Mouse (Mus musculus) embryonic facial prominence, embryonic 15.5 days (tissue): ENCODE results near the gene Cenpc1. TPM values are rescaled to one million over a fixed set of nuclear protein-coding genes. Genes with fewer than 3 reads are reported as not detected.
A peak's percentile ranks its signal among the peaks of the same experiment; 100 is the strongest.

Source experiments
- ATAC-seq: fragments of 200-750 bp; cut with Nextera tagmentation; 2 replicates; pipeline ENCODE4 v1.8.0; 2017; ENCODE audit warnings: low read depth, moderate TSS enrichment; ENCODE audit not compliant: insufficient number of reproducible peaks, low FRiP score, low TSS enrichment
- H3K27ac ChIP-seq: fragments of 300-500 bp; sonication (generic); replicated peaks from 2 replicates; pipeline ENCODE4 v1.5.1; 2015; ENCODE audit warnings: mild to moderate bottlenecking, inconsistent platforms
- H3K27me3 ChIP-seq: fragments of 300-500 bp; sonication (generic); 2 replicates; pipeline ENCODE4 v1.6.1; 2015; ENCODE audit warnings: inconsistent platforms
- H3K36me3 ChIP-seq: fragments of 300-500 bp; sonication (generic); 2 replicates; pipeline ENCODE4 v1.6.1; 2015; ENCODE audit warnings: mild to moderate bottlenecking, inconsistent platforms
- H3K4me1 ChIP-seq: fragments of 300-500 bp; sonication (generic); 2 replicates; pipeline ENCODE4 v1.6.1; 2015; ENCODE audit warnings: inconsistent platforms
- H3K4me2 ChIP-seq: fragments of 300-500 bp; sonication (generic); replicated peaks from 2 replicates; pipeline ENCODE4 v1.6.1; 2015; ENCODE audit warnings: mild to moderate bottlenecking, inconsistent platforms
- H3K4me3 ChIP-seq: fragments of 300-500 bp; sonication (generic); replicated peaks from 2 replicates; pipeline ENCODE4 v1.5.1; 2015; ENCODE audit warnings: mild to moderate bottlenecking, inconsistent platforms
- H3K9ac ChIP-seq: fragments of 300-500 bp; sonication (generic); 2 replicates; pipeline ENCODE4 v1.6.1; 2015; ENCODE audit warnings: inconsistent platforms
- H3K9me3 ChIP-seq: fragments of 300-500 bp; sonication (generic); replicated peaks from 2 replicates; pipeline ENCODE4 v1.6.1; 2016; ENCODE audit warnings: inconsistent platforms
- WGBS: fragments of 180-500 bp; shearing (Covaris S2); methylation state at CpG from one replicate; pipeline ENCODE4 v1.1.7; 2015; 5-methylcytosine and 5-hydroxymethylcytosine counted together
- polyA plus RNA-seq: library from polyadenylated mRNA; unstranded; fragments of >200 nt; fragmentation: Nextera tagmentation; extraction: Ambion mirVana; gene quantifications from 2 replicates; pipeline ENCODE4 v1.2.1, GENCODE M21; 2015

The Cenpc1 gene
- polyA plus RNA-seq, 1 experiment from 2014 or later = 26.5 TPM

DNA sequence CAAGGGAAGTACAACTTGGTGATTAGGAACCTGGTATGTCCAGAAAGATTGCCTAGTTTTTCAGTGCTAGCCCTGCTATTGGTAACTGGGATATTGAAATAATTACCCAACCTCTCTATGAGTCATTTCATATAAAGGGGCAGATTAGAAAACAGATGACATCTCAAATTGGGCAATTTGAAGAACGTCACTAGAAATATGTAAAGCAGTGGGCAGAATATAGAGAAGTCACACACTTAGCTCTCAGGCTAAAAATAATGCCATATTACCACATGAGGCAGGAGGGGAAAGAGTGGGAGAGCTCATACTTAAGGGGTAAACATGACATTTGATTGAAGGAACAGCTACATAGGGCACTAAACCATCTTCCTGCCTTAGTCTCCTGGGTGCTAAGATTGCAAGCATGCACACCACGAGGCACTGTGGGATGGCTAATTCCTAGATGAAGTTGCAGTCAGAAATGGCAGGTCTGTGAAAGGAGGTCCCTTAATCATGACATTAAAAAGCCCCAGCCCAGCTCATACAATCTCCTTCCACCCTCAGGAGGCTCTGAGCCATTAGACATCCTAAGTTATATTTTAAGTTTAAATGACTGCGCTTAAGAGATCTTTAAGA lies 13.4 kb upstream of the Cenpc1 start:
- Histone ChIP-seq H3K36me3 (no peaks in the 10 kb centered on the region), H3K4me3 (no peak overlapping the region), H3K9me3 (no peaks in the 10 kb centered on the region), H3K27ac (no peak overlapping the region), H3K4me2 (no peak overlapping the region), H3K27me3 (no peaks in the 10 kb centered on the region), H3K9ac (no peak overlapping the region), H3K4me1 (no peaks in the 10 kb centered on the region)
- no peak for ATAC-seq
- WGBS = 64% methylated on average over 3 of the region's 3 CpGs

DNA sequence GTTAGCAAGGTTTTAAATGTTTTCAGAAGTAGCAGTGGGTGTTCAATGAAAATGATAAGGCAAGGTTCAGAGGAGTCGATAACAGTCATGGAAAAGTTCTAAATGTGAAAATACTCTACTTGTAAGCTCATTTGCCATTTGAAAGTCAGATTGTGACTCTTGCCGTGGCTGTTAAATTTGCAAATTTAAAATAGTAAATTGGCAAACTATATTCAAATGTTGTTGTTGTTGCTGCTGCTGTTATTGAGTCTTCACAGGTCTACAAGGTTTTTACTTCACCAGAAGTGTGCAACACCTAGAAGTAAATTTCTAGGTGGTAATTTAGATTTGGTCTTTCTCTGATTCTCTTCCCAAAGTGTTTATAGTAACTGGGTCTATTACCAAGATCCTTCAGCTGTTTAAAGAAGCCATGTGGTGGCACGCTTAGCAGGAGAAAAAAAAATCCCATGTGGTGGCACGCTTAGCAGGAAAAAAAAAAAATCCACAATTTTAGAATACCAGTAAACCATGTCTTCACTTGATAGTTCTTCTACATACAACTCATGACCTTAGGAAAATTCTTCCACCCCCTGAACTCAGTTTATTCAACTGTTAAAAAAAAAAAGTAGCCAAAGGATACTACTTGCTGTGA lies 7.5 kb upstream of the Cenpc1 start:
- 77% methylated on average over 4 of the region's 4 CpGs for WGBS
- no peaks in the 10 kb centered on the region for H3K27me3 ChIP-seq
- no peaks in the 10 kb centered on the region for H3K9me3 ChIP-seq
- H3K4me3 ChIP-seq = no peak overlapping the region
- no peaks in the 10 kb centered on the region for H3K36me3 ChIP-seq
- no peak for ATAC-seq
- no peak overlapping the region for H3K9ac ChIP-seq
- no peak overlapping the region for H3K27ac ChIP-seq
- H3K4me2 ChIP-seq = no peak overlapping the region
- no peaks in the 10 kb centered on the region for H3K4me1 ChIP-seq

- Histone ChIP-seq H3K4me3 (no peak within 1 kb of the TSS), H3K36me3 (no peaks in the 10 kb centered on the region), H3K9ac (no peak within 1 kb of the TSS), H3K27me3 (no peaks in the 10 kb centered on the region), H3K27ac (no peak within 1 kb of the TSS), H3K4me1 (peaks cover 9% of the 10 kb centered on the region; the same call in 1 of the 2 replicates), H3K9me3 (no peaks in the 10 kb centered on the region), H3K4me2 (no peak within 1 kb of the TSS)
- 68% methylated on average over 7 of the region's 7 CpGs for WGBS
- no peak for ATAC-seq
Observed at GRCm38 (mm10) chr5:86071538-86071937, 6.2 kb upstream of the Cenpc1 start, which contains the start of gene Stap1. TSS of gene Stap1 (plus strand) at chr5:86071746.

GRCm38 (mm10) chr5:86069121-86069520 lies 3.7 kb upstream of the Cenpc1 start:
- WGBS = 51% methylated on average over 6 of the region's 6 CpGs
- ATAC-seq = no peak

GRCm38 (mm10) chr5:86068451-86068850 lies 3.1 kb upstream of the Cenpc1 start:
- no peaks in the 10 kb centered on the region for H3K27me3 ChIP-seq
- 77% methylated on average over 3 of the region's 3 CpGs for WGBS
- no peaks in the 10 kb centered on the region for H3K36me3 ChIP-seq
- H3K9me3 ChIP-seq = no peaks in the 10 kb centered on the region
- H3K4me3 ChIP-seq = no peak overlapping the region
- no peak overlapping the region for H3K27ac ChIP-seq
- peaks cover 16% of the 10 kb centered on the region for H3K4me1 ChIP-seq
- no peak overlapping the region for H3K9ac ChIP-seq
- no peak overlapping the region for H3K4me2 ChIP-seq
- no peak for ATAC-seq

More at GRCm38 (mm10) chr5:86069121-86069520, 3.7 kb upstream of the Cenpc1 start:
- Histone ChIP-seq H3K27me3 (no peaks in the 10 kb centered on the region), H3K36me3 (no peaks in the 10 kb centered on the region), H3K4me2 (no peak overlapping the region), H3K27ac (no peak overlapping the region), H3K9me3 (no peaks in the 10 kb centered on the region), H3K4me3 (no peak overlapping the region), H3K9ac (no peak overlapping the region), H3K4me1 (peaks cover 15% of the 10 kb centered on the region; the same call in 1 of the 2 replicates)

DNA sequence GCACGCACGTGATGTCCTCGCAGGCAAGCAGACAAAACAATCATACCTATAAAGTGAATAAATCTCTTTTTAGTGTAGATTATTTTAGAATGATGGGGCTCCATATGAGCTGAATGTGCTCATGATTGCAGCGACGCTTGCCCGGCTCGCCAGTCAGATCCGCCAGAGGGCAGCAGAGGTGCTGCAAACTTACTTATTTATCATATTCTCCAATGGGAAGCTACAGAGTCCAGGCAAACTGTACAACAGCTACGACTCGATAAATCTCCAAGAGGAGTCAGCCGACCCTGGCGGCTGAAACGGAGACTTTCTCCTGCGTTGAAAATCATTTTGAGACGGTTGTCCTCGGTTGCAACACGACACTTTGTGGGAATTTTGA lies 1.2 kb upstream of the Cenpc1 start:
- Histone ChIP-seq H3K27ac (peak overlapping the region; percentile 85), H3K27me3 (no peaks in the 10 kb centered on the region), H3K9ac (peak overlapping the region; percentile 18; the same call in 1 of the 2 replicates), H3K4me3 (peak overlapping the region; percentile 69), H3K4me1 (peaks cover 19% of the 10 kb centered on the region), H3K9me3 (no peaks in the 10 kb centered on the region), H3K36me3 (no peaks in the 10 kb centered on the region), H3K4me2 (peak overlapping the region; percentile 80)
- WGBS = under 1% methylated on average over 17 of the region's 17 CpGs
- peak; percentile 36 for ATAC-seq

DNA sequence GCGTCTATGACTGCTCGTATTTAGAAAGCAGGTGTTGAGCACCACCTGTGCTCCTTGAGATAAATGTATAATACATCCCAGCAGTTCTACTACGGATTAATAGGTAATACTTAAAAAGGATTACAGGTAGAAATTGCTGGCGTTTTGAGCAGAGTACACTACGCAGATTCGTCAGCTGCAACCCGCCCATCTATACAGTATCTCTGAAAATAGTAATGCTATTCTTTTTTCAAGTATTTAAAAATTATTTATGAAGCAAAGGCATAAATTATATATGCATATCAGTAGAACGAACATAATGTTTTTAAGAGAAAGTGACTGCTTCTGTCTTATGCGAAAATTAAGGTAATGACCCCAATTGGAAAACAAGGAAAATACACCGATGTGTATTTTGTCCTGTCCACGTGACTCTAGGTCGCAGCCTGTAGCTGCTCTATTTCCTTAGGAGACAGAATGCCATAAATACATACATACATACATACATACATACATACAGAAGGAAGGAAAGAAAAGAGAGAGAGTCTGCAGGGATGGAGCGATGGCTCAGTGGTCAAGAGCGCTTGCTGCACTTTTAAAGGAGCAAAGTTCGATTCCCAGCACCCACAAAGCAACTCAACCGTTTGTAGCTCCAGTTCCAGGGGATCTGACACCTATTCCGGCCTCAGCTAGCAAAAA lies 630 bp upstream of the Cenpc1 start:
- Histone ChIP-seq H3K9ac (no peak overlapping the region; the same call in 1 of the 2 replicates), H3K4me3 (peak overlapping the region; percentile 69), H3K4me2 (peak overlapping the region; percentile 80), H3K36me3 (no peaks in the 10 kb centered on the region), H3K27ac (peak overlapping the region; percentile 85), H3K4me1 (peaks cover 19% of the 10 kb centered on the region), H3K27me3 (no peaks in the 10 kb centered on the region), H3K9me3 (no peaks in the 10 kb centered on the region)
- ATAC-seq = peak; percentile 46
- under 1% methylated on average over 17 of the region's 17 CpGs for WGBS

DNA sequence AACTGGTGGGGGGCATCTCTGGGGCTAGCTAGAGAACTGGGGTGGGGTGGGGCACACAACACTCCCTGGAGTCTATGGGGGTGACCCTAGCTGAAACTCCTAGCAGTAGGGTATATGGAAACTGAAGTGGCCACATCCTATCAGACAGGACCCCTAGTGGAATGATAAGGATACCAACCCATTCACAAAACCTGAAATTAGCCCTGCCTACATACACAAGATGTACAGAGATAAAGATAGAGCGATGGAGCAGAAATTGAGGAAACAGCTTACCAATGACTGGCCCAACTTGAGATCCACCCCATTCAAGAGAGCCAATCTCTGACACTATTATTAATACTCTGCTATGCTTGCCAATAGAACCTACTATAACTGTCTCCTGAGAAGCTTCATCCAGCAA lies 1.9 kb downstream of the Cenpc1 start:
- no peaks in the 10 kb centered on the region for H3K36me3 ChIP-seq
- no peak for ATAC-seq
- H3K9ac ChIP-seq = no peak overlapping the region
- WGBS = 80% methylated on average over 1 of the region's 1 CpGs
- H3K9me3 ChIP-seq = no peaks in the 10 kb centered on the region
- H3K27me3 ChIP-seq = no peaks in the 10 kb centered on the region
- peaks cover 19% of the 10 kb centered on the region for H3K4me1 ChIP-seq
- peak overlapping the region; percentile 80 for H3K4me2 ChIP-seq
- no peak overlapping the region for H3K27ac ChIP-seq
- H3K4me3 ChIP-seq = 0 out of 2 replicates have a peak overlapping the region, but pooled peaks have one; percentile 69

GRCm38 (mm10) chr5:86029820-86030219 lies 35.6 kb downstream of the Cenpc1 start:
- Histone ChIP-seq H3K4me2 (no peak overlapping the region), H3K9me3 (no peaks in the 10 kb centered on the region), H3K27ac (no peak overlapping the region), H3K36me3 (peaks cover 31% of the 10 kb centered on the region; the same call in 1 of the 2 replicates), H3K4me3 (no peak overlapping the region), H3K27me3 (no peaks in the 10 kb centered on the region), H3K9ac (no peak overlapping the region), H3K4me1 (no peaks in the 10 kb centered on the region)
- ATAC-seq = no peak
- 79% methylated on average over 2 of the region's 2 CpGs for WGBS

DNA sequence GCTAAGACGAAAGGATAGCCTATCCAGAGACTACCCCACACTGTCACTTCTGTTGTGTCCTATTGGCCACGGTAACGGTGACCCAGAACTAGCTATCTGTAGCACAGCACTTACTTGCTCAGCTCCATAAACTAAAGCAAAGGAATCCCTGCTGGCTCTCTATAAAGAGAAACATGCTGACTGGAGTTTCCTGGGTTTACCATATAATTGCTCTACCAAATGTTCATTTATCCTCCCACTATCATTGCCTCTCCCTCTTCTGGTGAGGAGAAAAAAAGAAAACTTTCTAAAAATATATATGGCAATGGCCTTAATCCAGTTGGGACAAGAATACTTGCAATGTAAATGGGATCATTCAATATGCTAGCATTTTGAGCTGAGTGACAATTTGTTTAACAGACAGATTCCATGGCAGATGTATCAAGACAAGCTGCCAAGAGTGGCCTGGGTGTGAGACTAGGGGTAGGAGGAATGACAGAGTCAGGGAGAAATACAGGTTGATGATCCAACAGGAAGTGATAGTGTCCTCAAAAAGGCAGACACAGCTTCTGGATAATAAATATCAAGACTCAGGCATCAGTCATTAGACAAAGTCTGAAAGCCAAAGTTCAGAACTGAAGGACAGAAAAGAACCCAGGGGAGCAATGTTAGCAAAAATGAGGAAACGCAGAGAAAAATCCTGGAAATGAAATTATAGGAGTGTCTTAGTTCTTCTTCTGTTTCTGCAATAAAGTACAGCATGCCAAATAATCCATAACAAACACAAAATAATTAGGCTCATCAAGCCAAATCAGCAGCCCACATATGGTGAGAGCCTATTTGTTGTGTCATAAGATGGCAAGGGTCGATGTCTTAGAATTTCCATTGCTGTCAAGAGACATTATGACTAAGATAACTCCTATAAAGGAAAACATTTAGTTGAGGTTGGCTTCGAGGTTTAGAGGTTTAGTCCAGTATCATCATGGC lies 68.6 kb downstream of the Cenpc1 start:
- H3K4me3 ChIP-seq = no peak overlapping the region
- WGBS = 82% methylated on average over 6 of the region's 6 CpGs
- H3K27me3 ChIP-seq = no peaks in the 10 kb centered on the region
- ATAC-seq = no peak
- no peak overlapping the region for H3K27ac ChIP-seq
- H3K4me1 ChIP-seq = no peaks in the 10 kb centered on the region
- H3K9me3 ChIP-seq = no peaks in the 10 kb centered on the region
- H3K4me2 ChIP-seq = no peak overlapping the region
- H3K9ac ChIP-seq = no peak overlapping the region
- no peaks in the 10 kb centered on the region for H3K36me3 ChIP-seq

DNA sequence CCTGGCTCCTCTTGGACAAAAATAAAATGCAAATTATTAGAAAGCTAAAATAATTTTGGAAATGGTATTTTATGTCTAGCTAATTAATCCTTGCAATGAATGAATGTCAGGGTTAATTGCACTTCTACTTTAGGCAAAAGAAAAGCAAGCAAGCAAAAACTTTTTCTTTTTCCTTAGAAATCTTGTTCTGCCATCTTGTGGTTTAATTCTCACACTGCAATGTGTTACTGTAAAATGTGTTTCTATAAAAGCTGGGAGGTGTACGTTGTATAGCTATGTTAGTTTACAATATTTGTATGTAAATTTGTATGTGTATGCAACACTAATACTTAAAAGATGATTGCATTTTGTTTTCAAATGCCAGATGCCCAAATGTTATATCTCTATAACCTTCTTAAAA lies 70.8 kb downstream of the Cenpc1 start:
- 36% methylated on average over 1 of the region's 1 CpGs for WGBS
- Histone ChIP-seq H3K9me3 (no peaks in the 10 kb centered on the region), H3K4me2 (no peak overlapping the region)

More for the DNA sequence above, 70.8 kb downstream of the Cenpc1 start:
- Histone ChIP-seq H3K36me3 (no peaks in the 10 kb centered on the region), H3K9ac (no peak overlapping the region), H3K4me3 (no peak overlapping the region), H3K27me3 (no peaks in the 10 kb centered on the region), H3K4me1 (no peaks in the 10 kb centered on the region), H3K27ac (no peak overlapping the region)
- ATAC-seq = no peak
